Mouse (Mus musculus): Measurements from ENCODE around the gene Ak1. TPM values are rescaled to one million over a fixed set of nuclear protein-coding genes. Genes with fewer than 3 reads are reported as not detected.

Gene Ak1
- polyA plus RNA-seq, 1 experiment from 2014 or later = 125 TPM

GRCm38 (mm10) chr2:32582830-32583799 lies 38.4 kb upstream of the Ak1 start:
- Histone ChIP-seq H3K9ac (ENCODE audit: low read depth, low read length) (peak overlapping the region; percentile 38; the same call in 1 of the 2 replicates), H3K4me3 (ENCODE audit: low read depth, low read length) (peak overlapping the region; percentile 22), H3K4me1 (ENCODE audit: control insufficient read depth, insufficient read depth, low read length) (0 out of 2 replicates have a peak, but pooled peaks cover 4% of the 10 kb centered on the region), H3K9me3 (ENCODE audit: control insufficient read depth, low read length) (no peaks in the 10 kb centered on the region), H3K27ac (replicated peaks; ENCODE audit: low read depth, low read length) (no peak overlapping the region), H3K27me3 (replicated peaks; ENCODE audit: control insufficient read depth, insufficient read depth, low read length) (peaks cover 11% of the 10 kb centered on the region; the same call in 1 of the 2 replicates), H3K36me3 (ENCODE audit: control insufficient read depth, insufficient read depth, low read length) (no peaks in the 10 kb centered on the region), H3K4me2 (ENCODE audit: low read depth, low read length) (peak overlapping the region; percentile 55)
- ATAC-seq (ENCODE audit: low read depth) = peak; percentile 77
- 14% methylated on average over 37 of the region's 37 CpGs for WGBS
- peak; percentile 85 for DNase-seq (ENCODE audit: low spot score)

- Histone ChIP-seq H3K4me1 (ENCODE audit: control insufficient read depth, insufficient read depth, low read length) (0 out of 2 replicates have a peak, but pooled peaks cover 10% of the 10 kb centered on the region), H3K9me3 (ENCODE audit: control insufficient read depth, low read length) (no peaks in the 10 kb centered on the region), H3K27me3 (replicated peaks; ENCODE audit: control insufficient read depth, insufficient read depth, low read length) (no peaks in the 10 kb centered on the region), H3K4me3 (ENCODE audit: low read depth, low read length) (no peak overlapping the region), H3K4me2 (ENCODE audit: low read depth, low read length) (no peak overlapping the region), H3K27ac (replicated peaks; ENCODE audit: low read depth, low read length) (no peak overlapping the region), H3K9ac (ENCODE audit: low read depth, low read length) (no peak overlapping the region), H3K36me3 (ENCODE audit: control insufficient read depth, insufficient read depth, low read length) (0 out of 2 replicates have a peak, but pooled peaks cover 2% of the 10 kb centered on the region)
- ATAC-seq (ENCODE audit: low read depth) (no peak), DNase-seq (ENCODE audit: low spot score) (no peak)
- WGBS = 79% methylated on average over 7 of the region's 7 CpGs
Measured at GRCm38 (mm10) chr2:32585149-32585714, 36.3 kb upstream of the Ak1 start.

GRCm38 (mm10) chr2:32586871-32587351 lies 34.6 kb upstream of the Ak1 start, which contains the start of gene St6galnac4:
TSS of gene St6galnac4 (plus strand) at chr2:32587095.
- under 1% methylated on average over 32 of the region's 38 CpGs for WGBS
- peak within 1 kb of the TSS; percentile 49; the same call in 1 of the 2 replicates for H3K27ac ChIP-seq (replicated peaks; ENCODE audit: low read depth, low read length)
- peak within 1 kb of the TSS; percentile 69 for H3K9ac ChIP-seq (ENCODE audit: low read depth, low read length)
- DNase-seq (ENCODE audit: low spot score) (peak; percentile 96), ATAC-seq (ENCODE audit: low read depth) (peak; percentile 89)
- H3K4me2 ChIP-seq (ENCODE audit: low read depth, low read length) = peak within 1 kb of the TSS; percentile 69
- H3K4me1 ChIP-seq (ENCODE audit: control insufficient read depth, insufficient read depth, low read length) = 0 out of 2 replicates have a peak, but pooled peaks cover 10% of the 10 kb centered on the region
- no peaks in the 10 kb centered on the region for H3K9me3 ChIP-seq (ENCODE audit: control insufficient read depth, low read length)
- no peaks in the 10 kb centered on the region for H3K27me3 ChIP-seq (replicated peaks; ENCODE audit: control insufficient read depth, insufficient read depth, low read length)
- H3K4me3 ChIP-seq (ENCODE audit: low read depth, low read length) = peak within 1 kb of the TSS; percentile 59
- H3K36me3 ChIP-seq (ENCODE audit: control insufficient read depth, insufficient read depth, low read length) = 0 out of 2 replicates have a peak, but pooled peaks cover 6% of the 10 kb centered on the region

- Histone ChIP-seq H3K27me3 (replicated peaks; ENCODE audit: control insufficient read depth, insufficient read depth, low read length) (no peaks in the 10 kb centered on the region), H3K9me3 (ENCODE audit: control insufficient read depth, low read length) (no peaks in the 10 kb centered on the region), H3K4me3 (ENCODE audit: low read depth, low read length) (peak overlapping the region; percentile 59), H3K27ac (replicated peaks; ENCODE audit: low read depth, low read length) (no peak overlapping the region; the same call in 1 of the 2 replicates), H3K4me1 (ENCODE audit: control insufficient read depth, insufficient read depth, low read length) (0 out of 2 replicates have a peak, but pooled peaks cover 10% of the 10 kb centered on the region), H3K4me2 (ENCODE audit: low read depth, low read length) (peak overlapping the region; percentile 69), H3K9ac (ENCODE audit: low read depth, low read length) (peak overlapping the region; percentile 69), H3K36me3 (ENCODE audit: control insufficient read depth, insufficient read depth, low read length) (0 out of 2 replicates have a peak, but pooled peaks cover 6% of the 10 kb centered on the region)
- ATAC-seq (ENCODE audit: low read depth) (no peak), DNase-seq (ENCODE audit: low spot score) (no peak)
- 24% methylated on average over 9 of the region's 9 CpGs for whole genome bisulfite sequencing
Measured at GRCm38 (mm10) chr2:32587731-32588321, 33.7 kb upstream of the Ak1 start.

GRCm38 (mm10) chr2:32589213-32589795 lies 32.3 kb upstream of the Ak1 start:
- H3K27ac ChIP-seq (replicated peaks; ENCODE audit: low read depth, low read length) = no peak overlapping the region
- H3K9ac ChIP-seq (ENCODE audit: low read depth, low read length) = peak overlapping the region; percentile 19; the same call in 1 of the 2 replicates
- H3K27me3 ChIP-seq (replicated peaks; ENCODE audit: control insufficient read depth, insufficient read depth, low read length) = no peaks in the 10 kb centered on the region
- WGBS = 52% methylated on average over 9 of the region's 11 CpGs
- no peak overlapping the region for H3K4me3 ChIP-seq (ENCODE audit: low read depth, low read length)
- H3K36me3 ChIP-seq (ENCODE audit: control insufficient read depth, insufficient read depth, low read length) = peaks cover 21% of the 10 kb centered on the region; the same call in 1 of the 2 replicates
- ATAC-seq (ENCODE audit: low read depth) = no peak
- H3K4me2 ChIP-seq (ENCODE audit: low read depth, low read length) = peak overlapping the region; percentile 69; the same call in 1 of the 2 replicates
- 0 out of 2 replicates have a peak, but pooled peaks cover 10% of the 10 kb centered on the region for H3K4me1 ChIP-seq (ENCODE audit: control insufficient read depth, insufficient read depth, low read length)
- no peak for DNase-seq (ENCODE audit: low spot score)
- no peaks in the 10 kb centered on the region for H3K9me3 ChIP-seq (ENCODE audit: control insufficient read depth, low read length)

- DNase-seq (ENCODE audit: low spot score) (no peak), ATAC-seq (ENCODE audit: low read depth) (no peak)
- WGBS = 78% methylated on average over 10 of the region's 10 CpGs
- Histone ChIP-seq H3K27me3 (replicated peaks; ENCODE audit: control insufficient read depth, insufficient read depth, low read length) (no peaks in the 10 kb centered on the region), H3K9me3 (ENCODE audit: control insufficient read depth, low read length) (no peaks in the 10 kb centered on the region), H3K36me3 (ENCODE audit: control insufficient read depth, insufficient read depth, low read length) (peaks cover 29% of the 10 kb centered on the region; the same call in 1 of the 2 replicates), H3K4me1 (ENCODE audit: control insufficient read depth, insufficient read depth, low read length) (0 out of 2 replicates have a peak, but pooled peaks cover 10% of the 10 kb centered on the region), H3K4me2 (ENCODE audit: low read depth, low read length) (no peak overlapping the region), H3K9ac (ENCODE audit: low read depth, low read length) (no peak overlapping the region), H3K27ac (replicated peaks; ENCODE audit: low read depth, low read length) (no peak overlapping the region), H3K4me3 (ENCODE audit: low read depth, low read length) (no peak overlapping the region)
Measured at GRCm38 (mm10) chr2:32590224-32590623, 31.3 kb upstream of the Ak1 start.

- Histone ChIP-seq H3K9me3 (ENCODE audit: control insufficient read depth, low read length) (no peaks in the 10 kb centered on the region), H3K36me3 (ENCODE audit: control insufficient read depth, insufficient read depth, low read length) (peaks cover 37% of the 10 kb centered on the region; the same call in 1 of the 2 replicates), H3K9ac (ENCODE audit: low read depth, low read length) (no peak overlapping the region), H3K27ac (replicated peaks; ENCODE audit: low read depth, low read length) (no peak overlapping the region), H3K4me2 (ENCODE audit: low read depth, low read length) (no peak overlapping the region), H3K4me1 (ENCODE audit: control insufficient read depth, insufficient read depth, low read length) (0 out of 2 replicates have a peak, but pooled peaks cover 10% of the 10 kb centered on the region), H3K27me3 (replicated peaks; ENCODE audit: control insufficient read depth, insufficient read depth, low read length) (no peaks in the 10 kb centered on the region), H3K4me3 (ENCODE audit: low read depth, low read length) (no peak overlapping the region)
- ATAC-seq (ENCODE audit: low read depth) = no peak
- WGBS = 58% methylated on average over 6 of the region's 6 CpGs
- DNase-seq (ENCODE audit: low spot score) = no peak
Measured at GRCm38 (mm10) chr2:32591249-32591648, 30.3 kb upstream of the Ak1 start.

All from embryonic facial prominence, embryonic 14.5 days (tissue).